Mouse (Mus musculus): ENCODE data around the gene Hist2h2ab. TPM values are rescaled to one million over a fixed set of nuclear protein-coding genes. Genes with fewer than 3 reads are reported as not detected.
A peak's percentile ranks its signal among the peaks of the same experiment; 100 is the strongest.

Hist2h2ab gene
- total RNA-seq, 1 experiment from 2014 or later = 97.7 TPM

DNA sequence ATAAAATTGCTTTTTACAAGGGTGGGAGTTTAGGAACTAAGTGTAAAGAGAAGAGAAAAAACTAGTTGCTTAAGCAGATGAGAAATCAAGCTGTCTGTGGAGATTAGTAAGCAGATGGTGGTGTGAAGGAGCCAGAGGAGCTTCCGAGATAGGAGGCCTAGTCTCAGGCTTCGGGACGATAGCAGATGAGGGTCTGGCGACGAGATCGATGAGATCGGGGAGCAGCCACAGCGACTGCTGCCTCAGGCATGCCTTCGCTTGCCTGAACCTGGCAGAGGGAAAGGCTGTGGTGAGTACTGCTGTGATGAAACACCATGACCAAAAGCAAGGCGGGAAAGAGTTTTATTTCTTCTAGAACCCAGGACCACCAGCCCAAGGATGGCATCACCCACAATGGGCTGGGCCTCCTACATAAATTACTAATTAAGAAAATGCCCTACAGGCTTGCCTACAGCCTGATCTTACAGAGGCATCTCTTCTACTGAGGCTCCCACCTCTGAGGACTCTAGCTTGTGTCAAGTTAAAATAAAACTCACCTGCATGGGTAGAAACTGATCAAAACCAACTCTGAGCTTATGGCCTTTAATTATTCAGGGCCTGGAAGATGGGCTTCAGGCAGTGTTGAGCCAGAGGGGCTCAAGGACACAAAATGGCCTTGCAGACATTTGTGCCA is 35.2 kb downstream of the Hist2h2ab start:
- ATAC-seq (replicated peaks; ENCODE audit: low read depth, poor library complexity, severe bottlenecking) = 0 out of 2 replicates have a peak, but pooled peaks have one; percentile 37

DNA sequence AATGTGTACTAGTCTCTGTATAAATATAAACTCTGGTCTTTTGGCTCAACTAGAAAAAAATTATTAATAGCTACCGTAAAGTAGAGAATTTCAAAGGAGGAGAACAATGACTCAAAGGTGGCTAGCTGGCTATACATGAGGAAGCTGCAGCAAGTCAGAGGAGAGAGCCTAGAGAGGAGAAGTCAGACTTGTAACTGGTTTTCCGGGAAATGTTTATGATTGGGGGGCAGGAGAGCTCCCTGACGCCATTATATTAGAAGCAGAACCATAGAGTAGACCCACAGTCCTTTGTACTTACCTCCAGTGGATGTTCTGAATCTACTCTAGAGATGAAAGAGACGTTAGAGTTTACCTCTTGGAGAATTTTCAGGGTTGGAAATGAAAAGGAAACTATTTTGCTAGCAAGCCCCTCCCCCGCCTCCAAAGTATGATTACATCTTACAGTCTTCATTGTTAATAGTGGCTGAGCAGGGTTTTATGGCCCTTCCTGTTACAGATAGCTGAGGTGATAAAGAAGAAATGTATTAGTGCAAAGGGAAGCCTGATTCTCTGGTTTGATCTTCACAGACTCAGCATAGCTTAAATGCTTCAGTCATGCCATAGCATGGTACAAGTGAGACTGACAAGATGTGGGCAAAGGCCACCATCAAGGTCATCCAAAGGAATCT is 36.4 kb downstream of the Hist2h2ab start:
- ATAC-seq (replicated peaks; ENCODE audit: low read depth, poor library complexity, severe bottlenecking) = no peak

DNA sequence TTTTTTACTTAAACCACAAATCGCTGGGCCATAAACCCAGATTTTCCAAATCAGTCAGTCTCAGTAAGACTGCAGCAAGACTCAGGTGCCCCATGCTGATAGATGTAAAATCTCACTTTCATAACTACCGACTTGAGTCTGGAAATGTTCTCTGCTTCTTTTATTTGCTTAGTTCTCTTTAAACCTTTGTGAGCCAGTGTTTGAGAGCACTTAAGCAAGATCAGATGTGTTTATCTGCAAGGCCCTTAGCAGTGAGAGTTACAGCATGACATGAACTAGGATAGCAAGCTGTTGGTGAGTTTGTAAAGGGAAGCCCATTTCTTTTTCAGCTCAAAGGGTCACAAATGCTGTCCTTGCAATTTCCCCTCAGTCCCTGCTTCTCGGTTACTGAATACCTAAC is 37.5 kb downstream of the Hist2h2ab start:
- no peak for ATAC-seq (replicated peaks; ENCODE audit: low read depth, poor library complexity, severe bottlenecking)

DNA sequence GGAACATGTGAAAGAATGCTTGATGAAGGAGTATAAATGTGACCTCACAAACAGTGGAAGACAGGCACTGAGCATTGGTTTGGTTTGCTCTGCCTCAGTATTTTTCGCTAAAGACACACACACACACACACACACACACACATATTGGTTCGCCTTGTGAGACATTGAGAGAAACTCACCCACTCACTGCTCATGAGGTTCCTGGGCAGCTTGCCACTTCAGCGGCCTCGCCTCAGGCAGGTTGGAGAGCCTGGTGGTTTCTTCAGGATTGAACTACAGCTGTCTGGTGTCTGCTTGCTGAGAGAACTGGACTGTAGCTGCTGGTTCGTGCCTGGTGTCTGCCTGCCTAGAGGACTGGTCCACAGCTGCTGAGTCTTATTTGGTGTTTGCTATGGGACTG is 40.6 kb downstream of the Hist2h2ab start:
- ATAC-seq (replicated peaks; ENCODE audit: low read depth, poor library complexity, severe bottlenecking) = no peak

DNA sequence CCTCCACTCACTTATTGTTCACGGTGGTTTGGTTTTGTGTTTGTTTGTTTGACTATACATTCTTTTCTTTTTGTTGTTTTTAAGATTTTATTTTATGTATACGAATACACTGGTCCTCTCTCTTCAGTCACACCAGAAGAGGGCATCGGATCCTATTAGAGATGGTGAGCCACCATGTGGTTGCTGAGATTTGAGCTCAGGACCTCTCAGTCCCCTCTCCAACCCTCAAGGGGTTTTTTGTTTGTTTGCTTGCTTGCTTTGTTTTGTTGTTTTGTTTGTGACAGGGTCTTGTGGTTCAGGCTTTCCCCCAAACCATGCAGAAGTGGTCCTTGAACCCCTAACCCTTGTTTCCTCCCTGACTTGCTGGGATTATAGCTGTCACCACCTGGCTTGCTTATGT is 42.0 kb downstream of the Hist2h2ab start:
- ATAC-seq (replicated peaks; ENCODE audit: low read depth, poor library complexity, severe bottlenecking) = no peak

DNA sequence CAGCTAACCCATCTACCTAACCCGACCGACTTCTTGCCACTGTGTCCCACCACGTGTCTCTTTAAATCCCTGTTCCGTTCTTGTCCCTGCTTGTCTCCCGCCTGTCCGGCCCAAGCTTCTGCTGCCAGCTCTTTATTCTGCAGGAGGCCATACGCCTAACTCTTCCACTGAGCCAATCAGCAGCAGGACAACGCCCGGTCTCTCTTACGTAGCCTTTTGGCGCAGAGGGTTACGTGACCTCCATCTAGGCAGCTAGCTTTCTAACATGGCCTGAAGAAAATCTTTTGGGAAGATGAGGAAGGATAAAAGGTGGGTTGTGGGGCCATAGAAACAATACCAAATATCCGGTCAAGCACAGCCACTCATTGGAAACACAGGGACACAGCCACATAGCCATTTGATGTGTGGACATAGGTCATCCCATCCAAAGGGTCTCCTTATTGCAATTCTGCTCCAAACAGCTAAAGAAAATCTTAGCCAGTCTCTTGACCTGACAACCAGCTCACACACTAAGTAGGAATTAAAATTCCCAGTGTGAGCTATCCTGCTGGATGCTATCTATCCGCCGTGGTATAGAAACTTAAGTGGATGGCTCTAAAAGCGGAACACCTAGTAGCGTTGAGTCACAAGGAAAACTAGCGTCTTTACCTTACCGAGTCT is 42.7 kb downstream of the Hist2h2ab start:
- peak; percentile 66 for ATAC-seq (replicated peaks; ENCODE audit: low read depth, poor library complexity, severe bottlenecking)

DNA sequence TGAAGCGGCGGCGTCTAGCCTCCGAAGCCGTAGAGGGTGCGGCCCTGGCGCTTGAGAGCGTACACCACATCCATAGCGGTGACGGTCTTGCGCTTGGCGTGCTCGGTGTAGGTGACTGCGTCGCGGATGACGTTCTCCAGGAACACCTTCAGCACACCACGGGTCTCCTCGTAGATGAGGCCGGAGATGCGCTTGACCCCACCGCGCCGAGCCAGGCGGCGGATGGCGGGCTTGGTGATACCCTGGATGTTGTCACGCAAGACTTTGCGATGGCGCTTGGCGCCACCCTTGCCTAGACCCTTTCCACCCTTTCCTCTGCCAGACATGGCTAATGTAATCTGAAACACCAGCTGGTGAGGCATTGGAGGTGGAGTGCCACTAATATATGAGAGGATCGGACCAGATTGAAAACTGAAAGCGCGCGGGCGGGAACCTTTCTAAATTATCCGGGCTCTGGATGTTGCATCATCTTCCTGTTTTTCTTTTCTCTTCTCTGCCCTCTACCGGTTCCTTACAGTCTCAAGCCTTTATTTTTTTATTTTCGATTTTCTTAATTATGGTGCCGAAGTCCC is 43.4 kb downstream of the Hist2h2ab start, which contains the start of gene Hist2h4:
Gene Hist2h4 (minus strand): TSS at position 333 of the 572 bp plus-strand sequence.
- peak; percentile 86 for ATAC-seq (replicated peaks; ENCODE audit: low read depth, poor library complexity, severe bottlenecking)

DNA sequence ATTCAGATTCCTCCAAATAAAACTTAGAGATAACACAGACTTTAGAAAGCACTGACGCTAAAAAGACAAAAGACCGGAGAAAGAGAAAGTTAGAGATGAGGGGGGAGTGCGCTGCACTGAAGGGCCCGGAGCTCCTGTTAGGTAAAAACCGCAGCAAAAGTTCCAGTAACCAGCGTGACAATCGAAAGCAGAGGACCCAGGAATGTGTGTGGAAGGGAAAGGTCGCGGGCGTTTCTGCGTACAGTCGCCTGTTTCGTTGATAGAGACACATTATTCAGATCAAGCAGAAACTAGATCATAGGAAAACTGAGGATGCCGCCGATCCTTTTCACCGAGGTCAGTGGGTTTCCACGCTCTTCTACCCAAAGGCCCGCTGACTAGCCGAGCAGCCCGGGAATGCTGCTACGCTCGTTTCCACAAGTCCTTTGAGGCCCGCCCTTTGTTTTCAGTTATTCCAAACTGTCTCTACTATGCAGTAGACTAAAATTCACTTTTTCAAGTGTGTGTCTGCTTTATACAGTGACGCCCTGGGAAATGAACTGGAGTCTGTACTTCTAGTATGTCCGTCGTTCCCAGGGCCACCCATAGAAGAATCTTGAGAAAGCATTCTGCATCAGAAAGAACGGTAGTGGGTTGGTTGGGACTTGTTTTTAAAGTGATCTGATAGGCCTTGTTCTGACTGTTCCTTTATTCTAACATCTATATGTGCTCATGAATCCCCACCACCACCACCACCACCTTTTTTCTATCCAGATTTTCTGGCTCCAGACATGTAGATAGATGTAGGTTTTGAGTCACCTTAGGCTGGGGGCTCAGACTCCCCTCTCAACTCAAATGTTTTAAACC is 44.1 kb downstream of the Hist2h2ab start:
- peak; percentile 35 for ATAC-seq (replicated peaks; ENCODE audit: low read depth, poor library complexity, severe bottlenecking)

DNA sequence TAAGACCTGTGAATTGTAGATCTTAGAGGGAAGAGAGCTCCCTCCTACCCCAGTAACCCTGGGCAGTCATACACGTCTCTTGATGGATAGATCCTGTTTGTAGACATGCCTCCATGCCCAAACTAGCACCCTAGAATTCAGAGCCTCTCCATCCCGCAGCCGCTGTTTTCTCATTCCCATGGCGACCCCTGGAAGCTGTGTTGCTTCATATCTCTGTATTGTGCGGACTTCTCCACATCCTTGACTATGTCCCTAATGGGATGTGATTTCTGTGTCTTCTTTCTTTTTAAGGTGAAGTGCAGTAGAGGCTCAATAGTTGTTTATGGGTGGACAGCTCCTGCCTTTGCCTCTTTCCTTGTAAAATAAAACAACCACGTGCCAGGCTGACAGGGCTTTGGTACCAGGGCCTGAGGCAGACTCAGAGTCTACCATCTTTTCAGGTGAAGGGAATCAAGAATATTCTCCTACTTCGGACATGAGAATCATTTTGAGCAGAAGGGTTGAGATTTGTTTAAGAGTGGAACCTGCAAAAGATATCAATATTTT is 44.8 kb downstream of the Hist2h2ab start:
- ATAC-seq (replicated peaks; ENCODE audit: low read depth, poor library complexity, severe bottlenecking) = no peak

DNA sequence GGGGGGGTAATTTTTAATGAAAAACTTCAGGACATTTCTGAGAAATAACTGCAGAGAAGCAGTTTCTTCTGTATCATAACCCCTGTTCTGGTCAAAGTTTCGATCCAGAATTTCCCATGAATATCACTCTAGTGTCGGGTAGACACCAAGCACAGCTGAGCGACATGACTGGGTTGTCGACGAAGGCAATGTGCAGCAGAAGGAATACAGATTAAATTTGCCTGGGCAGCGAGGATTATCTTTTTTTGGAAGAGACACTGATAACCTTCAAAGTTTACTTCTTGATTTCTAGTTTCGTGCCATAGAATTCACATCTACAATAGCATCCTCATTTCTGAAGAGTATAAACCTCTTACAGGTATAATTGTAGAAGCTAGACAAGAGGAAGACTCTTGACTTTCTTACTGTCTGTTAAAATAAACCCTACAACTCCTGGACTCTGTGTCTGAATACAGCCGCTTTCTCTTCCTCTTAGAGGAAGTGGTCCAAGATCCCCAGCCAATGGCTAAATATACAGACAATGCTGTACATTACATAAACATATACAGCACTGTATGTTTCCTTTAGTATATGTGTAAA is 46.6 kb downstream of the Hist2h2ab start:
- no peak for ATAC-seq (replicated peaks; ENCODE audit: low read depth, poor library complexity, severe bottlenecking)

DNA sequence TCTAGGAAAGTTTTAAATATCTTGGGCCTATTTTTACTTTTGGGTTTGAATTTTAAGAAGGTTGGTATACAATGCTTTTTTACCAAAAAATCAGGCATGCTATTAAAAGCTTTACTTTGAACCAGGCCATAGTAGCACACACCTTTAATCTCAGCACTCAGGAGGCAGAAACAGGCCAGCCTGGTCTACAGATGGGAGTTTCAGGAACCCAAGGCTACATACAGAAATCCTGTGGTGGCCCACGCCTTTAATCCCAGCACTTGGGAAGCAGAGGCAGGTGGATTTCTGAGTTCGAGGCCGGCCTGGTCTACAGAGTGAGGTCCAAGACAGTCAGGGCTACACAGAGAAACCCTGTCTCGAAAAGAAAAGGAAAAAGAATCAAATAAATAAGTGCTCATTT is 47.9 kb downstream of the Hist2h2ab start:
- no peak for ATAC-seq (replicated peaks; ENCODE audit: low read depth, poor library complexity, severe bottlenecking)

DNA sequence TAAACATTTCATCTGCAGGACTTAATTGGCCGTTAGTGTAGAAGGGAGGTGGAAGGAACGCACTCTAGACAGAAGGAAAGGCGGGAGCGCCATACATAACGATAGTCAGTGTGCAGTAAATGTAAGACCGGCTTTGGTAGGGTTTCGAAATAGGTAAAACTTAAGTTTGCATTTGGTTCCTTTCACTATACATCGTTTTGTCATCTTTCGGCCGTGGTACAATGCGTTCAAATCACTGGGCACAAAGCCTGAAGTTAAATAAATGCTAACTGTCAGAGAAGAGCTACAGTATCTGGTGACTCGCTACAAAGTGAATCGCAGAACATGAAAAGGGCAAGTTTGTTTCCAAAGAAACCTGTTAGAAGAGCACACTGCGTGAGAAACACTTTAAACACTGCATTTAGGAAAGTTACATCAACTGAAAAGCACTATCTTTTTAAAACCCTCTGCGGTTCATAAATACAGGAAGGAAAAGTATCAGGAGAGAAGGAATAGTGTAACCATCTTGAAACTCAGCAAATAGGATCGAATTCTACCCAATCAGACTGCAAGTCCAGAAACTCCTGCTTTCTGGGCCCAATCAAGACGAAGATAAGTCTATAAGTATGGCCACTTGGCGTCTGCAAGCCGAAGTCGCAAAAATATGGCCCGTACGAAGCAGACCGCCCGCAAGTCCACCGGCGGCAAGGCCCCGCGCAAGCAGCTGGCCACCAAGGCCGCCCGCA is 48.5 kb downstream of the Hist2h2ab start, which contains the start of gene Hist2h3b:
Gene Hist2h3b (plus strand): TSS at position 604 of the 725 bp plus-strand sequence.
- peak; percentile 31 for ATAC-seq (replicated peaks; ENCODE audit: low read depth, poor library complexity, severe bottlenecking)

DNA sequence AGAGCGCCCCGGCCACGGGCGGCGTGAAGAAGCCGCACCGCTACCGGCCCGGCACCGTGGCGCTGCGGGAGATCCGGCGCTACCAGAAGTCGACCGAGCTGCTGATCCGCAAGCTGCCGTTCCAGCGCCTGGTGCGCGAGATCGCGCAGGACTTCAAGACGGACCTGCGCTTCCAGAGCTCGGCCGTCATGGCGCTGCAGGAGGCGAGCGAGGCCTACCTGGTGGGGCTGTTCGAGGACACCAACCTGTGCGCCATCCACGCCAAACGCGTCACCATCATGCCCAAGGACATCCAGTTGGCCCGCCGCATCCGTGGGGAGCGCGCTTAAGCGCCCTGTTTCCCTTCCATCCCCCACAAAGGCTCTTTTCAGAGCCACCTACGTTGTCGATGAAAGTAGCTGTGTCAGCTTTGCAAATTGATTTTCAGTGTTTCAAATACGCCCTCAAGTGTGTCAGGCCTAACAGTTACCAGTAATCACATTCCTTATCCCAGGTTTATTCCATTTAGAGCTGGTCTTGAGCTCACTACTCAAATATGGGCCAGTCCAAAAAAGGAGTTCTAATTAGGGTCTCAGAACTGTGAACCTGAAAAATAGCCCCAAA is 49.2 kb downstream of the Hist2h2ab start:
- ATAC-seq (replicated peaks; ENCODE audit: low read depth, poor library complexity, severe bottlenecking) = peak; percentile 10; the same call in 1 of the 2 replicates

Other genes with a start within 250 kb of the Hist2h2ab start
- gene Plekho1, start 223.9 kb upstream of the Hist2h2ab start, total RNA-seq (2017) = 28.9 and 33.8 TPM in 2 replicates
- gene Vps45, start 161.4 kb upstream of the Hist2h2ab start, total RNA-seq (2017) = 19.6 and 35.9 TPM in 2 replicates
- gene Otud7b, start 115.3 kb upstream of the Hist2h2ab start, total RNA-seq (2017) = 10.9 and 11.8 TPM in 2 replicates
- gene Mtmr11, start 57.9 kb upstream of the Hist2h2ab start, total RNA-seq (2017) = 0.09 TPM in 1 of 2 replicates, not detected in the other
- gene Sf3b4, start 47.5 kb upstream of the Hist2h2ab start, total RNA-seq (2017) = 30.4 and 37.3 TPM in 2 replicates
- 1.3 and 1.5 TPM in 2 replicates for gene Sv2a, start 38.7 kb upstream of the Hist2h2ab start, total RNA-seq (2017)
- gene Bola1, start 156 bp upstream of the Hist2h2ab start, total RNA-seq (2017) = 21.6 and 38.2 TPM in 2 replicates
- gene Hist2h2ac, start 1.0 kb downstream of the Hist2h2ab start, total RNA-seq (2017) = 2,555 and 2,638 TPM in 2 replicates
- 6.6 and 8.3 TPM in 2 replicates for gene Hist2h2be, start 1.3 kb downstream of the Hist2h2ab start, total RNA-seq (2017)
- gene Hist2h3c2, start 19.3 kb downstream of the Hist2h2ab start, total RNA-seq (2017) = 96.1 and 129 TPM in 2 replicates
- 1,358 and 3,626 TPM in 2 replicates for gene Hist2h2aa2, start 20.4 kb downstream of the Hist2h2ab start, total RNA-seq (2017)
- gene Hist2h2aa1, start 25.6 kb downstream of the Hist2h2ab start, total RNA-seq (2017) = 5,131 and 5,822 TPM in 2 replicates
- 2.7 and 18.3 TPM in 2 replicates for gene Hist2h3c1, start 26.8 kb downstream of the Hist2h2ab start, total RNA-seq (2017)
- gene Hist2h4, start 43.4 kb downstream of the Hist2h2ab start, total RNA-seq (2017) = 101 and 120 TPM in 2 replicates
- 296 and 352 TPM in 2 replicates for gene Hist2h3b, start 48.8 kb downstream of the Hist2h2ab start, total RNA-seq (2017)
- 6,356 and 6,932 TPM in 2 replicates for gene Hist2h2bb, start 49.9 kb downstream of the Hist2h2ab start, total RNA-seq (2017)
- not detected in 2 replicates for gene Fcgr1, start 74.1 kb downstream of the Hist2h2ab start, total RNA-seq (2017)
- not detected in 2 replicates for gene BC107364, start 232.4 kb downstream of the Hist2h2ab start, total RNA-seq (2017)

All from common myeloid progenitor, adult 5-6 weeks (primary cell).